Mouse (Mus musculus) MEL (cell line): Measurements from ENCODE around the gene Gas2. TPM values are rescaled to one million over a fixed set of nuclear protein-coding genes. Genes with fewer than 3 reads are reported as not detected.

Source experiments
- DNase-seq: peaks from one replicate; pipeline ENCODE4 v3.0.0; 2011; ENCODE audit warnings: low read depth, low spot score
- H3K27ac ChIP-seq: 2 replicates; pipeline ENCODE4 v1.5.1; 2012; ENCODE audit warnings: low read depth, mild to moderate bottlenecking, control low read depth, low read length, moderate library complexity; ENCODE audit not compliant: control insufficient read depth
- H3K27me3 ChIP-seq, 2 experiments: fragments of 150-350 bp in 1 of 2; sonication (generic) in 1 of 2; 2 replicates each; pipeline ENCODE4 v1.6.1; 2012; ENCODE audit warnings: low read length in 2 of 2, mild to moderate bottlenecking in 2 of 2, improper control_type of control experiment in 1 of 2, moderate library complexity in 1 of 2; ENCODE audit not compliant: insufficient read depth in 2 of 2, control insufficient read depth in 1 of 2
- H3K36me3 ChIP-seq, 2 experiments: 2 replicates each; pipeline ENCODE4 v1.6.1; 2012 to 2014; ENCODE audit warnings: low read length in 2 of 2, improper control_type of control experiment in 1 of 2, inconsistent platforms in 1 of 2, mild to moderate bottlenecking in 1 of 2; ENCODE audit not compliant: insufficient read depth in 2 of 2, control insufficient read depth in 1 of 2
- H3K4me1 ChIP-seq, 2 experiments: fragments of 150-350 bp in 1 of 2; sonication (generic) in 1 of 2; 2 replicates each; pipeline ENCODE4 v1.6.1; 2012; ENCODE audit warnings: low read length in 2 of 2, improper control_type of control experiment in 1 of 2, mild to moderate bottlenecking in 1 of 2; ENCODE audit not compliant: insufficient read depth in 2 of 2, control insufficient read depth in 1 of 2
- H3K4me3 ChIP-seq, 2 experiments: fragments of 150-350 bp in 1 of 2; sonication (generic) in 1 of 2; 2 replicates each; pipeline ENCODE4 v1.5.1; 2012; ENCODE audit warnings: low read depth in 2 of 2, low read length in 2 of 2, mild to moderate bottlenecking in 2 of 2, moderate library complexity in 2 of 2, control low read depth in 1 of 2, improper control_type of control experiment in 1 of 2; ENCODE audit not compliant: control insufficient read depth in 1 of 2, insufficient read depth in 1 of 2
- H3K79me2 ChIP-seq: 2 replicates; pipeline ENCODE4 v1.6.1; 2012; ENCODE audit warnings: mild to moderate bottlenecking, low read length, moderate library complexity; ENCODE audit not compliant: control insufficient read depth, poor library complexity, insufficient read depth
- H3K9ac ChIP-seq: 2 replicates; pipeline ENCODE4 v1.6.1; 2012; ENCODE audit warnings: low read depth, mild to moderate bottlenecking, control low read depth, low read length, moderate library complexity; ENCODE audit not compliant: control insufficient read depth, poor library complexity, severe bottlenecking
- H3K9me3 ChIP-seq: fragments of 150-350 bp; sonication (generic); replicated peaks from 2 replicates; pipeline ENCODE4 v1.6.1; 2012; ENCODE audit warnings: mild to moderate bottlenecking, low read length, improper control_type of control experiment, moderate library complexity; ENCODE audit not compliant: insufficient read depth
- BHLHE40 ChIP-seq: IDR thresholded peaks from 2 replicates; pipeline ENCODE4 v1.6.1; 2012; ENCODE audit warnings: low read depth, mild to moderate bottlenecking, inconsistent platforms, low read length, improper control_type of control experiment, borderline replicate concordance
- CHD2 ChIP-seq: IDR thresholded peaks from 2 replicates; pipeline ENCODE4 v1.6.1; 2011; ENCODE audit warnings: low read length, improper control_type of control experiment
- EP300 ChIP-seq, 2 experiments: IDR thresholded peaks; 2 replicates each; pipeline ENCODE4 v1.6.1; 2011; ENCODE audit warnings: improper control_type of control experiment in 2 of 2, low read length in 2 of 2, low read depth in 1 of 2, mild to moderate bottlenecking in 1 of 2
- ETS1 ChIP-seq: IDR thresholded peaks from 2 replicates; pipeline ENCODE4 v1.6.1; 2012; ENCODE audit warnings: low read depth, mild to moderate bottlenecking, inconsistent platforms, low read length, improper control_type of control experiment, moderate library complexity
- GABPA ChIP-seq: IDR thresholded peaks from 2 replicates; pipeline ENCODE4 v1.6.1; 2012; ENCODE audit warnings: low read depth, mild to moderate bottlenecking, inconsistent platforms, low read length, improper control_type of control experiment, moderate library complexity
- GATA1 ChIP-seq: IDR thresholded peaks from 2 replicates; pipeline ENCODE4 v1.6.1; 2011; ENCODE audit warnings: low read depth, low read length, improper control_type of control experiment
- HCFC1 ChIP-seq: IDR thresholded peaks from 2 replicates; pipeline ENCODE4 v1.6.1; 2012; ENCODE audit warnings: low read depth, mild to moderate bottlenecking, inconsistent platforms, low read length, improper control_type of control experiment, moderate library complexity
- JUND ChIP-seq: IDR thresholded peaks from 2 replicates; pipeline ENCODE4 v1.6.1; 2011; ENCODE audit warnings: low read depth, mild to moderate bottlenecking, improper control_type of control experiment, low read length
- MAX ChIP-seq: IDR thresholded peaks from 2 replicates; pipeline ENCODE4 v1.6.1; 2011; ENCODE audit warnings: low read length, improper control_type of control experiment
- MEF2A ChIP-seq: IDR thresholded peaks from 2 replicates; pipeline ENCODE4 v1.6.1; 2014; ENCODE audit warnings: low read depth, mild to moderate bottlenecking, inconsistent platforms, low read length, improper control_type of control experiment; ENCODE audit not compliant: poor library complexity, insufficient replicate concordance, severe bottlenecking; ENCODE audit errors: extremely low read depth
- MYB ChIP-seq: IDR thresholded peaks from 2 replicates; pipeline ENCODE4 v1.6.1; 2011; ENCODE audit warnings: mild to moderate bottlenecking, low read depth, low read length, improper control_type of control experiment
- MYC ChIP-seq: IDR thresholded peaks from 2 replicates; pipeline ENCODE4 v1.6.1; 2011; ENCODE audit warnings: low read depth, mild to moderate bottlenecking, low read length, improper control_type of control experiment, moderate library complexity
- POLR2A ChIP-seq, 2 experiments: IDR thresholded peaks; 2 replicates each; pipeline ENCODE4 v1.6.1; 2011 to 2012; ENCODE audit warnings: low read length in 2 of 2, mild to moderate bottlenecking in 2 of 2, control low read depth in 1 of 2, improper control_type of control experiment in 1 of 2, low read depth in 1 of 2, moderate library complexity in 1 of 2; ENCODE audit not compliant: control insufficient read depth in 1 of 2, insufficient read depth in 1 of 2, poor library complexity in 1 of 2
- POLR2AphosphoS2 ChIP-seq: IDR thresholded peaks from 2 replicates; pipeline ENCODE4 v1.6.1; 2011; ENCODE audit warnings: low read length, improper control_type of control experiment
- RAD21 ChIP-seq: IDR thresholded peaks from 2 replicates; pipeline ENCODE4 v1.6.1; 2011; ENCODE audit warnings: mild to moderate bottlenecking, low read depth, low read length, improper control_type of control experiment
- SMC3 ChIP-seq: IDR thresholded peaks from 2 replicates; pipeline ENCODE4 v1.6.1; 2011; ENCODE audit warnings: low read depth, low read length, improper control_type of control experiment
- TBP ChIP-seq: IDR thresholded peaks from 2 replicates; pipeline ENCODE4 v1.8.0; 2011; ENCODE audit warnings: low read depth, low read length, improper control_type of control experiment
- UBTF ChIP-seq: IDR thresholded peaks from 2 replicates; pipeline ENCODE4 v1.6.1; 2012; ENCODE audit warnings: low read depth, mild to moderate bottlenecking, inconsistent platforms, low read length, improper control_type of control experiment, moderate library complexity, borderline replicate concordance; ENCODE audit not compliant: insufficient read depth
- USF1 ChIP-seq: IDR thresholded peaks from 2 replicates; pipeline ENCODE4 v1.6.1; 2014; ENCODE audit warnings: low read depth, mild to moderate bottlenecking, inconsistent platforms, low read length, improper control_type of control experiment, moderate library complexity
- USF2 ChIP-seq, 2 experiments: IDR thresholded peaks; 2 replicates each; pipeline ENCODE4 v1.6.1; 2011 to 2012; ENCODE audit warnings: improper control_type of control experiment in 2 of 2, low read length in 2 of 2, borderline replicate concordance in 1 of 2, inconsistent platforms in 1 of 2, low read depth in 1 of 2, mild to moderate bottlenecking in 1 of 2; ENCODE audit not compliant: insufficient read depth in 1 of 2
- ZKSCAN1 ChIP-seq: IDR thresholded peaks from 2 replicates; pipeline ENCODE4 v1.6.1; 2012; ENCODE audit warnings: low read depth, mild to moderate bottlenecking, inconsistent platforms, low read length, improper control_type of control experiment, moderate library complexity
- ZMIZ1 ChIP-seq: IDR thresholded peaks from 2 replicates; pipeline ENCODE4 v1.6.1; 2012; ENCODE audit warnings: low read depth, mild to moderate bottlenecking, inconsistent platforms, low read length, improper control_type of control experiment, moderate library complexity
- polyA plus RNA-seq, 2 experiments: library from polyadenylated mRNA; stranded (reverse) in 1 of 2; unstranded in 1 of 2; fragments of >175 nt in 1 of 2; fragments of >200 nt in 1 of 2; gene quantifications; 2 replicates each; pipeline versions ENCODE4 v1.2.1 to v1.2.4; 2012; ENCODE audit warnings: low replicate concordance in 2 of 2, low read depth in 1 of 2; ENCODE audit not compliant: insufficient read length in 2 of 2, insufficient read depth in 1 of 2, missing spikeins in 1 of 2
- total RNA-seq: library from RNA; depleted of rRNA; stranded (reverse); fragments of 300-350 nt; gene quantifications from 2 replicates; pipeline ENCODE4 v1.2.3, GENCODE M21; 2012

Gas2 gene
- total and polyA plus RNA-seq, 3 experiments, result 10.8 to 21.2 TPM; not detected in 1

DNA sequence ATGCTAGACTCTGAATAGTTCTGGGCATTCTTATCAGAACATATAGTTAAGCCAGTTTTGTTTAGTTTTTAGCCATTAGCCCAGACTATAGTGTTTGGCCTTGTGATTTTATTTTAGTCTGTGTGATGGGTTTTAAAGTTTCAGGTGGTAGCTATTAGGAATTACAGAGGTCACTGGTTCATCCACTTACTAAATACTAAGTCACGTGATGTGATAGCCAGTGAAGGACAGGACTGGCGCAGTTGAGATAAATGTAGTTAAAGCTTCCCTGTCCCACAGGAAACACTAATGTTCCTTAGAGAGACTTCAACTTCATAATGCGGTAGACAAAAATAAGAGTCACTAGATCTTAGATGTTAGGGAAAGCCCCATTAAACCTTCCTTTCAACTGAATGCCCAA is 1.0 kb downstream of the Gas2 start:
- Histone ChIP-seq H3K9ac (peak overlapping the region; percentile 98), H3K27ac (peak overlapping the region; percentile 96), H3K4me3 (peak overlapping the region; percentile 83 to 94), H3K36me3 (peaks cover 6 to 37% of the 10 kb centered on the region in 2 experiments; a peak in 3 of 4 replicates), H3K9me3 (no peaks in the 10 kb centered on the region), H3K27me3 (no peaks in the 10 kb centered on the region), H3K4me1 (peaks cover 5 to 18% of the 10 kb centered on the region in 2 experiments; a peak in 3 of 4 replicates), H3K79me2 (peaks cover 33% of the 10 kb centered on the region)
- TF ChIP-seq BHLHE40 (peak; percentile 59; the same call in 1 of the 2 replicates), MAX (0 out of 2 replicates have a peak, but pooled peaks have one; percentile 23), USF1 (peak; percentile 86), HCFC1 (no peak), ETS1 (no peak), ZMIZ1 (no peak), GABPA (no peak), MYC (no peak), CHD2 (no peak), MEF2A (no peak), USF2 (IDR thresholded peaks at IDR 0.05; ENCODE audit: borderline replicate concordance in 1 of 2, insufficient read depth in 1 of 2, low read depth in 1 of 2, low read length in 2 of 2) (peak in 1 of 2 experiments; percentile 54; a peak in 1 of 4 replicates)
- peak; percentile 40 for DNase-seq

DNA sequence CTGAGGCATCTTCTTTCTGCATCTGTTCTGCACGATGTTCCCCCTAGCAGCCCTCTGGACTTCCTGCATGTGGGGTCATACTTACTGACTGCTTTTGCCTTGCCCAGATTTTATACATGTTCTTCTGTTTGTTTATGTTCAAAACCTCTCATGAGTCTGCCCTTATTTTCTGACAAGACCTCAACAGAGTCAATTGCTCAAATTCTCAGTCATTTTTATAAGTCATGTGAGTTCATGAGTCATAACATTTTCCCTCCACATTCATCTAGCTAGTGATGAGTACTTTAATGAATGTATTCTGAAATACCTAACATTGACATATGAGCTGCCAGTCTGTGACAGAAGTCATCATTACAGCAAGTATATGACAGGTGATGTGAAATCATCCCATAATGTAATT is 3.5 kb downstream of the Gas2 start:
- H3K27ac ChIP-seq, result no peak overlapping the region
- peaks cover 18% of the 10 kb centered on the region for H3K79me2 ChIP-seq
- H3K4me1 ChIP-seq, result peaks cover 2 to 11% of the 10 kb centered on the region in 2 experiments; a peak in 2 of 4 replicates
- H3K4me3 ChIP-seq, result no peak overlapping the region
- TF ChIP-seq UBTF (no peak), BHLHE40 (no peak), MEF2A (no peak), TBP (no peak), POLR2A (IDR thresholded peaks at IDR 0.05; ENCODE audit: control insufficient read depth in 1 of 2, insufficient read depth in 1 of 2, low read depth in 1 of 2, low read length in 2 of 2, poor library complexity in 1 of 2) (no peak), ZKSCAN1 (no peak), RAD21 (no peak), EP300 (IDR thresholded peaks at IDR 0.05; ENCODE audit: low read depth in 1 of 2, low read length in 2 of 2) (no peak), POLR2AphosphoS2 (no peak), GATA1 (no peak), SMC3 (no peak), JUND (no peak), MYB (no peak), MAX (no peak)
- TF ChIP-seq, all 39 proteins: peak for 0
- no peak overlapping the region for H3K9ac ChIP-seq
- DNase-seq, result no peak
- no peaks in the 10 kb centered on the region for H3K27me3 ChIP-seq
- H3K9me3 ChIP-seq, result no peaks in the 10 kb centered on the region
- peaks cover 0 to 21% of the 10 kb centered on the region in 2 experiments; a peak in 3 of 4 replicates for H3K36me3 ChIP-seq
